9 mouse cellular contexts compared by ENCODE assay signal in genomic region chr7:81959704-81960103, GRCm38 (mm10). TPM values are rescaled to one million over a fixed set of nuclear protein-coding genes. Genes with fewer than 3 reads are reported as not detected.
DNase-seq lines count a peak whose midpoint lies in the region; ATAC-seq and TF ChIP-seq lines count a peak whose summit lies in the region.
"Had no signal": no experiment of that assay in that cellular context is flagged by ENCODE, and none has a peak within 500 bp of the region (broad histone marks: within the 10 kb centered on the region; RNA-seq: fewer than 3 reads in every experiment).

No protein-coding gene starts in this region.

- WGBS in liver, adult 2 months, result 5% methylated on average over 3 of the region's 3 CpGs
- 2% methylated on average over 3 of the region's 3 CpGs for WGBS in lung, embryonic 14.5 days
- WGBS in stomach, postnatal 0 days, result under 1% methylated on average over 3 of the region's 3 CpGs

- no peak overlapping the region for H3K4me2 ChIP-seq in lung, embryonic 14.5 days
- H3K4me2 ChIP-seq in stomach, postnatal 0 days (replicated peaks; ENCODE audit: low read depth), result no peak overlapping the region

- no peak overlapping the region for H3K9ac ChIP-seq in liver, adult 2 months (ENCODE audit: low read depth, low read length)
- no peak overlapping the region for H3K9ac ChIP-seq in lung, embryonic 14.5 days
- no peak overlapping the region for H3K9ac ChIP-seq in stomach, postnatal 0 days (ENCODE audit: low read length)

- no peak for TF ChIP-seq POLR2A in liver, adult 2 months (IDR thresholded peaks at IDR 0.05; ENCODE audit: extremely low read depth, insufficient read depth, low read length)
- TF ChIP-seq POLR2A in brain, embryonic 14.5 days (IDR thresholded peaks at IDR 0.05; ENCODE audit: borderline replicate concordance, extremely low read depth, insufficient read depth, insufficient read length, poor library complexity, severe bottlenecking), result no peak

- H3K79me2 ChIP-seq in liver, adult 2 months (ENCODE audit: control insufficient read depth, insufficient read depth, low read length), result no peaks in the 10 kb centered on the region

- no peaks in the 10 kb centered on the region for H3K4me1 ChIP-seq in liver, adult 2 months (ENCODE audit: control insufficient read depth, insufficient read depth, low read length)
- no peaks in the 10 kb centered on the region for H3K4me1 ChIP-seq in lung, embryonic 14.5 days (ENCODE audit: insufficient read depth)
- no peaks in the 10 kb centered on the region for H3K4me1 ChIP-seq in stomach, postnatal 0 days (replicated peaks; ENCODE audit: control insufficient read depth, insufficient read depth)

- no peak overlapping the region for H3K27ac ChIP-seq in liver, adult 2 months (replicated peaks; ENCODE audit: insufficient read depth, low read depth, low read length)
- H3K27ac ChIP-seq in lung, embryonic 14.5 days (ENCODE audit: low read depth), result no peak overlapping the region
- H3K27ac ChIP-seq in stomach, postnatal 0 days (replicated peaks), result no peak overlapping the region

- no peak for ATAC-seq in lung, embryonic 14.5 days (ENCODE audit: insufficient read depth)
- ATAC-seq in stomach, postnatal 0 days (ENCODE audit: low FRiP score, low TSS enrichment), result no peak

- intact Hi-C loops in heart, postnatal 14 days (cut with DNase I), result loop anchor here (1.0 to 2.0 kb wide), 3 partner anchors 162 to 315 kb away; no protein-coding TSS in a partner anchor

- H3K4me3 ChIP-seq in liver, adult 2 months (ENCODE audit: insufficient read depth, low read depth, low read length), result no peak overlapping the region
- no peak overlapping the region for H3K4me3 ChIP-seq in lung, embryonic 14.5 days (ENCODE audit: low read depth, low read length)
- no peak overlapping the region for H3K4me3 ChIP-seq in stomach, postnatal 0 days (ENCODE audit: low read depth, low read length)

- peaks cover 2% of the 10 kb centered on the region; the same call in 1 of the 2 replicates for H3K27me3 ChIP-seq in liver, adult 2 months (ENCODE audit: control insufficient read depth, insufficient read depth, low read length)
- no peaks in the 10 kb centered on the region for H3K27me3 ChIP-seq in lung, embryonic 14.5 days (ENCODE audit: insufficient read depth, low read length)
- no peaks in the 10 kb centered on the region for H3K27me3 ChIP-seq in stomach, postnatal 0 days (ENCODE audit: control insufficient read depth, insufficient read depth, low read length)

- no peak; the same call in 1 of the 2 replicates for TF ChIP-seq CTCF in liver, adult 2 months (IDR thresholded peaks at IDR 0.05; ENCODE audit: low read depth, low read length)
- peak; percentile 81 for TF ChIP-seq CTCF in brain, embryonic 14.5 days (IDR thresholded peaks at IDR 0.05; ENCODE audit: borderline replicate concordance, extremely low read depth, insufficient read depth, insufficient read length)
- TF ChIP-seq CTCF in lung, embryonic 14.5 days (IDR thresholded peaks at IDR 0.05; ENCODE audit: low read depth), result peak; percentile 85
- peak; percentile 92 for TF ChIP-seq CTCF in stomach, postnatal 0 days (IDR thresholded peaks at IDR 0.05; ENCODE audit: low read depth)

- TF ChIP-seq EP300 in stomach, postnatal 0 days (optimal IDR thresholded peaks at IDR 0.05), result no peak

- H3K36me3 ChIP-seq in liver, adult 2 months (ENCODE audit: control insufficient read depth, insufficient read depth, low read length), result no peaks in the 10 kb centered on the region
- no peaks in the 10 kb centered on the region for H3K36me3 ChIP-seq in lung, embryonic 14.5 days (ENCODE audit: insufficient read depth)
- no peaks in the 10 kb centered on the region for H3K36me3 ChIP-seq in stomach, postnatal 0 days (ENCODE audit: control insufficient read depth, insufficient read depth, low read length)

- H3K9me3 ChIP-seq in lung, embryonic 14.5 days (ENCODE audit: low read depth, low read length), result no peaks in the 10 kb centered on the region
- H3K9me3 ChIP-seq in stomach, postnatal 0 days (ENCODE audit: control insufficient read depth, low read length), result no peaks in the 10 kb centered on the region

- peak; percentile 22 for DNase-seq in adrenal gland, adult 2 months
- no peak for DNase-seq in adrenal gland, adult 8-10 months
- peak; percentile 30 for DNase-seq in liver, adult 2 months (ENCODE audit: extremely low read depth, low read depth, low spot score)
- no peak for DNase-seq in liver
- peak; percentile 76 for DNase-seq in brain, embryonic 14.5 days (ENCODE audit: low read depth)
- peak; percentile 11 to 50 for DNase-seq in heart, postnatal 14 days
- peak; percentile 87 for DNase-seq in lung, embryonic 14.5 days
- DNase-seq in stomach, postnatal 0 days (ENCODE audit: low spot score), result no peak

RNA-seq across cellular contexts. Expression of gene Hdgfl3, which starts 25.4 kb away (rescaled TPM):
- total RNA-seq in adrenal gland, adult 2 months (2021), result 10 to 100 TPM in 1 of 2 experiments, 1 to 10 TPM in 1; 7.1 to 11.9 TPM
- polyA plus RNA-seq in adrenal gland, adult 2 months (2012; rRNA removed), result 4.7 and 5.0 TPM in 2 replicates
- total RNA-seq in adrenal gland, adult 8-10 months (2022), result 10 to 100 TPM in 3 of 4 experiments, 1 to 10 TPM in 1; 9.9 to 18.2 (median 13.2) TPM
- total RNA-seq in liver, adult 2 months (2014; rRNA removed), result 1.1 and 1.6 TPM in 2 replicates
- 0.07 and 0.13 TPM in 2 replicates for polyA plus RNA-seq in liver, adult 2 months (2012; rRNA removed)
- 57.6 and 82.6 TPM in 2 replicates for polyA plus RNA-seq in brain, embryonic 14.5 days (2012; rRNA removed)
- 1 to 10 TPM; 8.3 to 9.5 TPM for total RNA-seq in heart, postnatal 14 days (2021)
- 13.5 and 14.4 TPM in 2 replicates for polyA plus RNA-seq in lung, embryonic 14.5 days (2014; fragmentation: Nextera tagmentation; extraction: Ambion mirVana)
- polyA plus RNA-seq in stomach, postnatal 0 days (2015; fragmentation: Nextera tagmentation; extraction: Ambion mirVana), result 6.6 and 7.1 TPM in 2 replicates
- polyA plus RNA-seq: C2C12 had no signal

RNA-seq across cellular contexts. Expression of gene Bnc1, which starts 32.4 kb away (rescaled TPM):
- total RNA-seq in adrenal gland, adult 2 months (2021), result 1 to 10 TPM in 1 of 2 experiments, under 1 TPM in 1; 0.84 to 1.2 TPM
- polyA plus RNA-seq in adrenal gland, adult 2 months (2012; rRNA removed), result 0.03 and 0.10 TPM in 2 replicates
- under 1 TPM; 0.09 to 0.73 (median 0.50) TPM for total RNA-seq in adrenal gland, adult 8-10 months (2022)
- total RNA-seq in liver, adult 2 months (2014; rRNA removed), result 0.07 and 0.09 TPM in 2 replicates
- 0.04 and 0.05 TPM in 2 replicates for polyA plus RNA-seq in liver, adult 2 months (2012; rRNA removed)
- polyA plus RNA-seq in brain, embryonic 14.5 days (2012; rRNA removed), result 0.26 and 0.56 TPM in 2 replicates
- total RNA-seq in heart, postnatal 14 days (2021), result 1 to 10 TPM; 1.6 to 2.2 TPM
- 1.5 and 2.4 TPM in 2 replicates for polyA plus RNA-seq in lung, embryonic 14.5 days (2014; fragmentation: Nextera tagmentation; extraction: Ambion mirVana)
- polyA plus RNA-seq in stomach, postnatal 0 days (2015; fragmentation: Nextera tagmentation; extraction: Ambion mirVana), result 0.83 and 0.87 TPM in 2 replicates

Comparison
In these comparisons a context has a peak if more than half of its experiments do, and no peak if none do; other contexts are left out.
1. DNase-seq: peak in adrenal gland, adult 2 months (single experiment), liver, adult 2 months (single experiment), brain, embryonic 14.5 days (single experiment), heart, postnatal 14 days (2 of 2) and lung, embryonic 14.5 days (single experiment); none in adrenal gland, adult 8-10 months (single experiment), liver (single experiment) and stomach, postnatal 0 days (single experiment).